Mouse (Mus musculus) left cerebral cortex, adult 9 months (tissue): ENCODE data around the gene Igsf9b.
A peak's percentile ranks its signal among the peaks of the same experiment; 100 is the strongest.

Experiments
- DNase-seq, 2 experiments: peaks; one replicate each; pipeline ENCODE4 v3.0.0; 2022; ENCODE audit warnings: low spot score in 2 of 2

Gene Igsf9b

GRCm38 (mm10) chr9:27298411-27299285, at the start of gene Igsf9b:
TSS of gene Igsf9b (plus strand) at chr9:27299204.
- DNase-seq = peak; percentile 94 to 98

- DNase-seq = no peak
Measured at GRCm38 (mm10) chr9:27252034-27252714, 46.8 kb upstream of the Igsf9b start.

- DNase-seq = no peak
Measured at GRCm38 (mm10) chr9:27256454-27256853, 42.5 kb upstream of the Igsf9b start.

GRCm38 (mm10) chr9:27260378-27260947, 38.5 kb upstream of the Igsf9b start:
- no peak for DNase-seq

DNA sequence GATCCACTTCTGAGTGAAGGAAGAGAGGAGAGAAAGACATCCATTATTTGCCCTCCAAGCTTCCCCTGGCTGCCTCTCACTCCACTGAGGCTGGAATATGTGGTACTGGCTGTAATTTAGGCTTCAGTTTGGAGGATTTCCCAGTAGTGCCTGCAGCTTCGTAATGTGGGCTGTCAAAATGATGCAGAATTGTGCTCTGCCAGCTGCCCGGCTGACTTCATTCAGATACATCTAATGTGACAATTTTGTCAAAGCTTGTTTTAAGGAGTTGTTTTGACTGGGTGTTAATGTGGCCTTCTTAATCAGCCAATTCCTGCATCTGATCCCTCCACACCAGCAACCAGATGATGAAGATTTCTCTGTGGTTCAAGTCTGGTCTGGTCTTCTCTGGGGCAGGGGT, 37.1 kb upstream of the Igsf9b start:
- peak in 1 of 2 experiments; percentile 21 for DNase-seq

- DNase-seq = no peak
Measured at GRCm38 (mm10) chr9:27265009-27265408, 34.0 kb upstream of the Igsf9b start.

GRCm38 (mm10) chr9:27267878-27268277, 31.1 kb upstream of the Igsf9b start:
- DNase-seq = no peak

DNA sequence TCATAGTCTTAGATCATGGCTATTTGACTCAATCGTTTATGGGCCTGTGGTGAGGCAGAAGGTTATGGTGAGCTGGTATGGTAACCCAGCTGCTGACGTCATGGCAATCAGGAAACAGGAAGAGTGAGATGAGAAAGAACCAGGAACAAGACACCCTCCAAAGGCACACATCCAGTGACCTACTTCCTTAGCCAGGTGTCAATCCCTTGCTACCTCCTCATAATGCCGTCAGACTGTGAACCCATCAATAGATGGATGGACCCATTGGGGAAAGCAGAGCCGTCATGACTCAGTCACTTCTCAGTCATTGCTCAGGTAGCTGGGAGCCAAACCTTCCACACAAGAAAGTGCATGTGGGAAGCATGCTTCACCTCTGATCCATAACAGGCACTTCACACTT, 30.5 kb upstream of the Igsf9b start:
- no peak for DNase-seq

DNA sequence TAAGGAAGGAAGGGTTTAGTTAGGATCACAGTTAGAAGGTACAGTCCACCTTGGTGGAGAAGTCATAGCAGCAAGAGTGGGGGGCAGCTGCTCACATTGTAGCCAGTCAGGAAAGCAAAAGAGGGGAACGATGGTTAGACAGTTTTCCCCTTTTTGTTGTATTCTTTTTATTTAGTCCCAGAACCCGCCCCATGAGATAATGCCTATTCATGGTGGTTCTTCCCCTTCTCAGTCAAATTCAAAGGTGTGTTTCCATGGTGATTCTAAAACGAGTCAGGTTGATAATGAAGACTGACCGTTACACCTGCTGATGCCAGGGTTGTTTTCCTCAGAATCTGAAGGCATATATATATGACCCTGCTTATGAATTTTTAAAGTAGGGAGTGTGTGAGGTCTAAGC, 29.7 kb upstream of the Igsf9b start:
- DNase-seq = no peak

DNA sequence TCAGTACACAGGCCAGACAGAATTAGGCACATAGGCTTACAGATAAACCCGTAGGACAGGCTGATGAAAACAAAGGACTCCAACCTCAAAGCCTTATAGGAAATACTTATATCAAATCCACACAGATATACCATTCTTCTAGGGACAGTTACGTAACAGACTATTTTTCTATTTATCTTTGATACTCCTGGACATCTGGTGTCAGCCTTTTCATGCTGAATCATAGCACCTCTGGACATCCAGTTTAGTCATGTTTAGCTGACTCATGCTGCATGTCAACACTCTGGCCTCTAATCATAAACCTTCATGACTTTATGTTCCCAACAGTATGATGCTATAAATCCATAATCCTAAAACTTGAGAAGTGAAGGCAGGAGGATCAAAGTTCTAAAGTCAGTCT, 29.1 kb upstream of the Igsf9b start:
- DNase-seq = no peak

GRCm38 (mm10) chr9:27271899-27272298, 27.1 kb upstream of the Igsf9b start:
- DNase-seq = no peak

DNA sequence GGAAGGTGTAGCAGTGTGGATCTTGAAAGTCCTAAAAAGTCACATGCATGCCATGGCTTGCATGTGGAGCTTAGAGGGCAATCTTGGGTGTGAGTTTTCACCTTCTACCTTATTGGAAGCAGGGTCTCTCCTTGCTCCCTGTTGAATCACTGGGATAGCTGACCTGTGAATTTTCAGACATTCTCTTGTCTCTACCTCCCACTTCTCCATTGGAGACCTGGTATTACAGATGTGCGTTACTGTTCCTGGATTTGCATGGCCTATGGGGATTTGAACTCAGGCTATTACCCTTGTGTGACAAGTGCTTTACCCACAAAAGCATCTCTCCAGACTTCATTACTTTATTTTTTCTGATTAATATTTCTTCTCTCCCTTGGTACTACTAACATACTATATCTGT, 26.1 kb upstream of the Igsf9b start:
- no peak for DNase-seq

DNA sequence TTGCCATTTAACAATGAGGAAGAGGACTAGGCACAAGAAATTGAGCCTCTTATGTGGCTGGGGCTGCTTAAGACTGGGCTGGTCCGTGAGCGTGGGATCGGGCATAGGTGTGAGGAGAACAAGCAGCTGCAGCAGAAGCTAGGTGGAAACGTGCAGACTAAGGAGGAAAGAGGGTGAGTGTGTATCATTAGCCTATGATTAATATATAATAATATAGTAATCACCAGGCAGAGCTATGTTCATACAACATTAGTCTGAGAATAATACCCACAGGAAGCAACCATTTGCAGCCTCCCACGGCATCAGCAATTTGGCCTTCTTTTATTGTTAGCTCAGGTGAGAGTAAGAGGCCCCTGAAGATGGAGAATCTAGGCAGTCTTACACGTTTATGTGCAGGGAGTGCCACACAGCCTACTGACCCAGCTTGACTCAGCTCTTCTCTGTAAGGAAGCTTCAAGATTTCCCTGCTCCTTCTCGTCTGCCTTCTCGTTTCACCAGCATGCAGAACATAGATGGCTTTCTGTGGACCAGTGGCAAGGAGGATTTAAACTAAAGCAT, 22.6 kb upstream of the Igsf9b start:
- no peak for DNase-seq

DNA sequence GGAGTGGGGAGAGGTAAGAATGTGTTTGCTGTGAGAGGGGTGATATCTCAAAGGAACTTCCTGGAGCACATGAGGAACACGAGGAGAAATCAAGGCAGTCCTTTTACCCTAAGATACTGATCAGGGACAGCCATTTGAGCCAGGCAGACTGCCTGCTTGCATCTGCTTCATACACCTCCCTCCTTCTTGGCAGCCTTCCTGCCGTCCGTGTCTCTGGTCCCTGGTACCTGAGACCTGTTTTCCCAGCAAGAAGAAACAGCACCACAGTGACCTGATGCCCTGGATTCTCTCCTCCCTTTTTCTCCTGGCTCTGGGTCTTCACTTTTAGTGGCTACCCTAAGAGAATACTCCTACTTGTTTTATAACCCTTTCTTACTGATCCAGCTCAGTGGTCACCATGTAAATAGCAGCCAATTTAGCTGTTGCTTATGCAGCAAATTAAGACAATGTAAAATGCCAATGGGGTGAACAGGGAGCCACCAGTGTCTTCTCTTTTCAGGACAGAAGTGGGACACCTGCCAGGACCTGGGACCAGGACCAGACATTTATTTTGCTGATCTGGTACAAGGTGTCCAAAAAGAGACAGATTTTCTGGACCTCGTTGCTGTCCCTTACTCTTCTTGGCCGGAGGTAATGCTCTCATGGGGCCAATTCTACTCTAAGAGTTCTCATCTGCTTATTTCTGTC, 21.5 kb upstream of the Igsf9b start:
- DNase-seq = no peak

- no peak for DNase-seq
Measured at GRCm38 (mm10) chr9:27279041-27279440, 20.0 kb upstream of the Igsf9b start.

- DNase-seq = no peak
Measured at GRCm38 (mm10) chr9:27280976-27281375, 18.0 kb upstream of the Igsf9b start.

DNA sequence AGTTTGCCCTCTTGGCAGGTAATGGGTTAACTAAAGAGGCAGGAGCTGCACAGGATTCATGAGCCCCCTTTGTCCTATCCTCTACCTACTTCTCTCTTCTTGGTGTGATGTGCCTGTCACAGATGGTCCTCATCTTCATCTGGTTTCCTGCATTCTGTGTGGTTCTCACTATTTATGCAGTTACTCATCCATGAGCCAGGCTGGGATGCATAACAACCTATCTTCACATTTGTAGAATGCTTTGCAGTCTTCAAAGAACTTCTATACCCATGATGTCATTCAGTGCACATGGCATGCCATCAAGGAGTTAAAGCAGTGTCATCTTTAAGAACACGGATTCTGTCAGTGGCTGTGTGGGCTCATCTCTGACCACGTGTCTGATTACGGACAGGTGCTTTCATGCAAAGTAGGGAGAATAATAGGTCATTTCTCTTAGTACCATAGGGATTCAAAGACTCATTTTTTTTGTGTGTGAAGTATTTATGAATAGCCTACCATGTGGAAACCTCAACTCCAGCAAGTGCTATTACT, 13.2 kb upstream of the Igsf9b start:
- DNase-seq = no peak

DNA sequence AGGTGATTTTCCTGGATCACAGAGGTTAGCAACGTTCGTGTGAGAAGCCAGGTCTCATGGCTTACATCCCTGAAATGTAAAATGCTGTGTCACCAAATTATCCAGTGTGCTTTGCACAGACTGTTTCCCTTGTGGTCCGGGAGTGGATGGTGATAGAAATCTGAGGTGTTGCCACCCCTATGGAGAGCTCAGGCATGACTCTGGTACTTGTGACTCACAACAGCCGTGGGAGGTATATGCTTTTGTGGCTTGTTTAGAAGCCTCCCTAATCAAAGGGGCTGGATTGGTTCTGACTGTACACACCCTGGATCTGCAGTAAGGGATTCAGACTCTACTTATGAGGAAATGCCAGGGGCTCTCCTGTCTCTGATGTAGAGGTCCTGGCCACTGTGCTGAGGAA, 12.7 kb upstream of the Igsf9b start:
- no peak for DNase-seq

DNA sequence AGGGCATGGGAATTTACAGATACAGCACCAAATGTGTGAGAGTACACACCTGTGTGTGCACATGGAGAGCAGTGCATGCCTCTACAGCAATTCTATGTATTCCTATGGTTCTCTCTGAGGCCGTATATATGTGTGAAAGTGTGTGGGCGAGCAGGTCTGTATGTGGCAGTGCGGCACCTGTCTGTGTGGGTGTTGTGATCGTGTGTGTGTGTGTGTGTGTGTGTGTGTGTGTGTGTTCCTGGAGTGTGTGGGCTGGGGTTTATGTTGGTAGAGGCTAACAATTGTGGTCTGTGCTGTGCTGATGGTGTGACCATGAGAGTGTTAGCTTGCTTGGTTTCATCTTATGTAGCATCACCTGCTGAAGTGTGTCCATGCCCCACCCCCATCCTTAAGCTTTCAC, 12.1 kb upstream of the Igsf9b start:
- DNase-seq = no peak

DNA sequence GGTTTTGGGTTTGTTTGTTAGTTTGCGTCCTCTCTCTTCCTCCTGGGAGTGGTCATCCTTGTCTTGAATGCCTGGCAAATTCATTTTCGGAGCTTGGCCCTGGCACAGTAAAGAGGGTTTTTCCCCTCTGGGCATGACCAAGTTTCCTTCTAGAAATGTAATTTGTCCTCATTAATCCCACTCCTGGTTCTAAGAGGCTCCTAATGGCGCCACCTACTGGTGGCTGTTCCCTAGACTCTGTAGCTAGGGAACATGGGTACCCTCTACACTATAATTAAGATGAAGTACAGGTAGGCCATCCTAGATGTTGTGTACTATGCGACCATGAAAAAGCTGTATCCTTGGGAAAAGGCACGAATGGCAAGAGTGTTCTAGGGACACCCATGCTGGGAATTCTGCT, 11.6 kb upstream of the Igsf9b start:
- DNase-seq = no peak

GRCm38 (mm10) chr9:27288442-27288841, 10.6 kb upstream of the Igsf9b start:
- DNase-seq = no peak
